Mouse (Mus musculus) liver, postnatal 0 days (tissue): ENCODE results near the gene Olfr583. TPM values are rescaled to one million over a fixed set of nuclear protein-coding genes. Genes with fewer than 3 reads are reported as not detected.

Experiments
- ATAC-seq: fragments of 200-750 bp; cut with Nextera tagmentation; 2 replicates; pipeline ENCODE4 v1.8.0; 2017; ENCODE audit warnings: mild to moderate bottlenecking, moderate library complexity
- DNase-seq: peaks from one replicate; pipeline ENCODE4 v3.0.0-alpha.2; 2016
- H3K27ac ChIP-seq: fragments of 300-500 bp; sonication (generic); 2 replicates; pipeline ENCODE4 v1.5.1; 2014; ENCODE audit warnings: antibody characterized with exemption, moderate library complexity, mild to moderate bottlenecking, low read depth
- H3K27me3 ChIP-seq: fragments of 300-500 bp; sonication (generic); 2 replicates; pipeline ENCODE4 v1.6.1; 2014; ENCODE audit warnings: low read length, control low read depth, mixed read lengths; ENCODE audit not compliant: insufficient read depth
- H3K36me3 ChIP-seq: fragments of 300-500 bp; sonication (generic); replicated peaks from 2 replicates; pipeline ENCODE4 v1.6.1; 2014; ENCODE audit warnings: mild to moderate bottlenecking, control low read depth, low read length, moderate library complexity, mixed read lengths; ENCODE audit not compliant: insufficient read depth
- H3K4me1 ChIP-seq: fragments of 300-500 bp; sonication (generic); 2 replicates; pipeline ENCODE4 v1.6.1; 2014; ENCODE audit warnings: antibody characterized with exemption, mild to moderate bottlenecking, control low read depth; ENCODE audit not compliant: insufficient read depth
- H3K4me2 ChIP-seq: fragments of 300-500 bp; sonication (generic); 2 replicates; pipeline ENCODE4 v1.6.1; 2014; ENCODE audit warnings: low read depth, mild to moderate bottlenecking, low read length, moderate library complexity, mixed read lengths
- H3K4me3 ChIP-seq: fragments of 300-500 bp; sonication (generic); 2 replicates; pipeline ENCODE4 v1.5.1; 2014; ENCODE audit warnings: low read depth, low read length
- H3K9ac ChIP-seq: fragments of 300-500 bp; sonication (generic); replicated peaks from 2 replicates; pipeline ENCODE4 v1.6.1; 2014; ENCODE audit warnings: mild to moderate bottlenecking, moderate library complexity
- H3K9me3 ChIP-seq: fragments of 300-500 bp; sonication (generic); 2 replicates; pipeline ENCODE4 v1.6.1; 2016; ENCODE audit warnings: mild to moderate bottlenecking, control low read depth, low read length, mixed read lengths
- CTCF ChIP-seq: sonication (generic); IDR thresholded peaks from 2 replicates; pipeline ENCODE4 v1.5.1; 2016; ENCODE audit warnings: antibody characterized with exemption, low read depth
- EP300 ChIP-seq: IDR thresholded peaks from 2 replicates; pipeline ENCODE4 v1.6.1; 2016; ENCODE audit warnings: antibody characterized with exemption, low read depth, mild to moderate bottlenecking
- whole genome bisulfite sequencing: fragments of 180-500 bp; shearing (Covaris S2); extraction: QIAGEN DNeasy Blood & Tissue Kit; methylation state at CpG from one replicate; pipeline ENCODE4 v1.1.7; 2014; ENCODE audit not compliant: insufficient replicate concordance; 5-methylcytosine and 5-hydroxymethylcytosine counted together
- polyA plus RNA-seq: library from polyadenylated mRNA; unstranded; fragments of >200 nt; fragmentation: Nextera tagmentation; extraction: Ambion mirVana; gene quantifications from 2 replicates; pipeline ENCODE4 v1.2.1, GENCODE M21; 2015

Olfr583 gene
- polyA plus RNA-seq: not detected in 2 replicates

DNA sequence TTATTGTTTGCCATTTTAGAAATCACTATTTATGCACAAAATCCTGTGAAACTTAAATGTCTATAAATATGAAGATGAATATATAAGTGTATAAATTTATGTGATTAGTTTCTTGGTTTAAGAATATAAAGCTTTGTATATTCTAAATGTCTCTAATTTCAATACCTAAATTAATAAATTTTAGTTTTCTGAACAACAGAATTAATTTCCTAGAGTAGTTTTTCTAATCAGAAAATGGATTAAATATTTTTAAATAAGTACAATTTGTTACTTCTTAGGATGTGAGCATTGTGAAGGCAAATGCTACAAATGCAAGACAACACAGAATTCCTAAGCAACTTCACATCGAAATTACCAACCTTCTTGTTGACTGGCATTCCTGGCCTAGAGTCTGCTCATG, at the start of gene Olfr583:
TSS of gene Olfr583 (plus strand) at position 301 of the 400 bp plus-strand sequence.
- WGBS: 66% methylated on average over 1 of the region's 1 CpGs
- no peak for DNase-seq
- Histone ChIP-seq H3K36me3 (no peaks in the 10 kb centered on the region), H3K9ac (no peak within 1 kb of the TSS), H3K4me2 (no peak within 1 kb of the TSS), H3K27me3 (no peaks in the 10 kb centered on the region), H3K4me3 (no peak within 1 kb of the TSS), H3K9me3 (no peaks in the 10 kb centered on the region), H3K4me1 (no peaks in the 10 kb centered on the region), H3K27ac (no peak within 1 kb of the TSS)
- TF ChIP-seq EP300 (no peak), CTCF (no peak)
- no peak for ATAC-seq

DNA sequence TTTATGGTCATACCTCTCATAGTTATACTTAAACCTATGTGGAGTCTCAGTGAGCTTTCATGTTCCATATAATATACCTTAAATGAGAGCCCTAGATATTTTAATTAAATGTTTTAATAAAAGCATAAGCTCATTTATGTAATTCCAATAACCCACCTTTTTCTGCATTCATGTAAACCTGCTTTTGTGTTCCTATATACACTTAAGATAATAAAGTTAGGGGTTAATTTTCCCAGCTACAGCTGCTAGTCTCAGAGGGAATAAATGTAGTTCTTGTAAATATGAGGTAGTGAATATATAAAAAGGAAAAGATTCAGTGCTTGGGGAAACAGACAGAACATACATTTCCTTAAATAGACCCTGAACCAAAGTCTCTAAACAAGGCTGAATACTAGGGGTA, 13.4 kb upstream of the Olfr583 start, which contains the start of gene Olfr582:
TSS of gene Olfr582 (plus strand) at position 301 of the 400 bp plus-strand sequence.
- DNase-seq (no peak), ATAC-seq (no peak)
- Histone ChIP-seq H3K27me3 (no peaks in the 10 kb centered on the region), H3K27ac (no peak within 1 kb of the TSS), H3K4me3 (no peak within 1 kb of the TSS), H3K4me1 (no peaks in the 10 kb centered on the region), H3K9me3 (no peaks in the 10 kb centered on the region), H3K36me3 (no peaks in the 10 kb centered on the region), H3K4me2 (no peak within 1 kb of the TSS), H3K9ac (no peak within 1 kb of the TSS)
- TF ChIP-seq EP300 (no peak), CTCF (no peak)

DNA sequence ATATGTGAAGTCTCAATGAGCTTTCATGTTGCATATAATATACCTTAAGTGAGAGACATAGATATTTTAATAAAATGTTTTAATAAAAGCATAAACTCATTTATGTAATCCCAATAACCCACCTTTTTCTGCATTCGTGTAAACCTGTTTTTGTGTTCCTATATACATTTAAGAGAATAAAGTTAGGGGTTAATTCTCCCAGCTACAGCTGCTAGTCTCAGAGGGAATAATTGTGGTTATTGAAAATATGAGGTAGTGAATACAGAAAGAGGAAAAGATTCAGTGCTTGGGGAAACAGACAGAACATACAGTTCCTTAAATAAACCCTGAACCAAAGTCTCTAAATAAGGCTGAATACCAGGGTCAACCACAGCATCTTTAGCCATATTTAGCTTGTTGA, 30.5 kb downstream of the Olfr583 start, which contains the start of gene Olfr584:
TSS of gene Olfr584 (plus strand) at position 301 of the 400 bp plus-strand sequence.
- no peaks in the 10 kb centered on the region for H3K9me3 ChIP-seq
- TF ChIP-seq EP300 (no peak), CTCF (no peak)

DNA sequence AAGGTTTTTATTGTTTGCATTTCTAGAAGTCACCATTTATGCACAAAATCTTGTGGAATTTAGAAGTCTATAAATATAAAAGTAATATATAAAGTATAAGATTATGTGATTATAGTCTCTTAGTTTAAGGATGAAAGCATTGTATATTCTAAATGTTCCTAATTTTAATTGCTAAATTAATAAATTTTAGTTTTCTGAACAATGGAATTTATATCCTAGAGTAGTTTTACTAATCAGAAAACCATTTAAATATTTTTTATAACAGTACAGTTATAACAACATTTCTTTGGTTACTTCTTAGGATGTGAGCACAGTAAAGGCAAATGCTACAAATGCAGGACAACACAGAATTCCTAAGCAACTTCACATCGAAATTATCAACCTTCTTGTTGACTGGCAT, 46.3 kb downstream of the Olfr583 start, which contains the start of gene Olfr585:
TSS of gene Olfr585 (plus strand) at position 301 of the 400 bp plus-strand sequence.
- Histone ChIP-seq H3K9ac (no peak within 1 kb of the TSS), H3K27me3 (no peaks in the 10 kb centered on the region), H3K4me3 (no peak within 1 kb of the TSS), H3K27ac (no peak within 1 kb of the TSS), H3K4me1 (no peaks in the 10 kb centered on the region), H3K4me2 (no peak within 1 kb of the TSS), H3K36me3 (no peaks in the 10 kb centered on the region), H3K9me3 (no peaks in the 10 kb centered on the region)
- TF ChIP-seq CTCF: no peak
- no peak for TF ChIP-seq EP300
- no peak for ATAC-seq
- 74% methylated on average over 1 of the region's 1 CpGs for WGBS
- no peak for DNase-seq

More for the DNA sequence above, 30.5 kb downstream of the Olfr583 start, which contains the start of gene Olfr584:
- Histone ChIP-seq H3K9ac (no peak within 1 kb of the TSS), H3K27me3 (no peaks in the 10 kb centered on the region), H3K36me3 (no peaks in the 10 kb centered on the region), H3K4me3 (no peak within 1 kb of the TSS), H3K4me2 (no peak within 1 kb of the TSS), H3K4me1 (no peaks in the 10 kb centered on the region), H3K27ac (no peak within 1 kb of the TSS)
- ATAC-seq: no peak
- no peak for DNase-seq
- 65% methylated on average over 1 of the region's 1 CpGs for WGBS

Other genes starting within 250 kb of the Olfr583 start
- gene Olfr564, start 247.8 kb upstream of the Olfr583 start, polyA plus RNA-seq: not detected in 2 replicates
- not detected in 2 replicates for gene Olfr566, start 192.5 kb upstream of the Olfr583 start, polyA plus RNA-seq
- not detected in 2 replicates for gene Olfr568, start 174.2 kb upstream of the Olfr583 start, polyA plus RNA-seq
- gene Olfr569, start 160.4 kb upstream of the Olfr583 start, polyA plus RNA-seq: not detected in 2 replicates
- gene Olfr570, start 156.7 kb upstream of the Olfr583 start, polyA plus RNA-seq: not detected in 2 replicates
- gene Olfr571, start 133.8 kb upstream of the Olfr583 start, polyA plus RNA-seq: not detected in 2 replicates
- gene Olfr572, start 126.9 kb upstream of the Olfr583 start, polyA plus RNA-seq: not detected in 2 replicates
- gene Olfr573-ps1, start 108.7 kb upstream of the Olfr583 start, polyA plus RNA-seq: not detected in 2 replicates
- gene Olfr574, start 102.8 kb upstream of the Olfr583 start, polyA plus RNA-seq: not detected in 2 replicates
- not detected in 2 replicates for gene Olfr575, start 92.5 kb upstream of the Olfr583 start, polyA plus RNA-seq
- gene Olfr576, start 88.6 kb upstream of the Olfr583 start, polyA plus RNA-seq: not detected in 2 replicates
- not detected in 2 replicates for gene Olfr577, start 75.4 kb upstream of the Olfr583 start, polyA plus RNA-seq
- not detected in 2 replicates for gene Olfr578, start 62.0 kb upstream of the Olfr583 start, polyA plus RNA-seq
- not detected in 2 replicates for gene Olfr582, start 13.3 kb upstream of the Olfr583 start, polyA plus RNA-seq
- gene Olfr584, start 30.6 kb downstream of the Olfr583 start, polyA plus RNA-seq: not detected in 2 replicates
- gene Olfr585, start 46.4 kb downstream of the Olfr583 start, polyA plus RNA-seq: not detected in 2 replicates
- not detected in 2 replicates for gene Olfr586, start 74.3 kb downstream of the Olfr583 start, polyA plus RNA-seq
- gene Olfr588-ps1, start 89.6 kb downstream of the Olfr583 start, polyA plus RNA-seq: not detected in 2 replicates
- not detected in 2 replicates for gene Olfr589, start 105.1 kb downstream of the Olfr583 start, polyA plus RNA-seq
- gene Olfr591, start 127.0 kb downstream of the Olfr583 start, polyA plus RNA-seq: not detected in 2 replicates
- gene Olfr592, start 133.5 kb downstream of the Olfr583 start, polyA plus RNA-seq: not detected in 2 replicates
- not detected in 2 replicates for gene Olfr593, start 160.6 kb downstream of the Olfr583 start, polyA plus RNA-seq
- gene Olfr594, start 165.7 kb downstream of the Olfr583 start, polyA plus RNA-seq: not detected in 2 replicates
- gene Usp17ld, start 201.2 kb downstream of the Olfr583 start, polyA plus RNA-seq: not detected in 2 replicates